Mouse (Mus musculus) erythroblast, embryonic 14.5 days (primary cell): ENCODE results near the gene Gm37240. TPM values are rescaled to one million over a fixed set of nuclear protein-coding genes. Genes with fewer than 3 reads are reported as not detected.

Experiments used
- H3K27me3 ChIP-seq: 2 replicates; pipeline ENCODE4 v1.6.1; 2012; ENCODE audit warnings: inconsistent platforms; ENCODE audit not compliant: control insufficient read depth
- H3K36me3 ChIP-seq: 2 replicates; pipeline ENCODE4 v1.6.1; 2012; ENCODE audit warnings: mild to moderate bottlenecking, inconsistent platforms; ENCODE audit not compliant: control insufficient read depth
- H3K4me1 ChIP-seq: 2 replicates; pipeline ENCODE4 v1.6.1; 2012; ENCODE audit warnings: inconsistent platforms; ENCODE audit not compliant: control insufficient read depth
- H3K4me3 ChIP-seq: replicated peaks from 2 replicates; pipeline ENCODE3; 2012; ENCODE audit warnings: moderate library complexity, mild to moderate bottlenecking, inconsistent platforms
- H3K9me3 ChIP-seq: 2 replicates; pipeline ENCODE4 v1.6.1; 2012; ENCODE audit warnings: low read length, inconsistent platforms, mixed read lengths; ENCODE audit not compliant: control insufficient read depth
- GATA1 ChIP-seq: IDR thresholded peaks from 2 replicates; pipeline ENCODE4 v1.6.1; 2012; ENCODE audit warnings: low read length, inconsistent platforms, mixed read lengths
- TAL1 ChIP-seq: IDR thresholded peaks from 3 replicates; pipeline ENCODE4 v1.6.1; 2012; ENCODE audit warnings: low read length, inconsistent platforms, mixed read lengths
- polyA plus RNA-seq: library from polyadenylated mRNA; stranded (reverse); fragments of >175 nt; gene quantifications from 2 replicates; pipeline ENCODE4 v1.2.3, GENCODE M21; 2012

The Gm37240 gene
- polyA plus RNA-seq, 1 experiment = not detected

DNA sequence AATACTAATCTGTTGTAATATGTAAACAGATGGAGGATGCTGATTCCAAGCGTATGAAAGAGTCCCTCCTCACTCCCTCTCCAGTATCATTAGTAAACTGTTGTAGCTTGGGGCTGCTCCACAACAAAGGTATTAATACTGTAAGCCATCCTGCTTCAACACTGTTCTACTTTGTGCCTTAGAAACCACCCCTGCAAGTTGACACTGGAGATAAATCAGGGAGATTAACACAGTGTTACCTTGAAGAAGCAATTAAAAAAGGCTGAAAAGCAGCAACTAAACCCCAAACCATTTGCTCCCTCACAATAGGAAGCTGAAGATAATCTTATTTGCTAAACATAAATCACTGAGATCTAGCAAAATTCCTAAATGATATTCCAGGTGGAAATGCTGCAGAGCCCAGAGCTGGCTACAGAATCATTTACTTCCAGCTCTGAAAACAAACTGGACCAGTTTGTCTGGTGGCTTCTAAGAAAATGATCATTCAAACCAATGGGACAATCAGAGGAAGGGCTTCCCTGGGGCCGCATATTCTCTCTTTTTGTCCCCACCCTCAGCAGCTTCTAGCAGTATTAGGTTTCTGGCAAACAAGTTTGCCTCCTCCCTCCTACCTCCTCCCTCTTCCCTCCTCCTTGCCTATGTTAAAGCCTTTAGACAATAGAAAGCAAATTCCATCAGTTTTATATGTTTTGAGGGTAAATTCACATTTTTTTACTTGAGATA, 45.7 kb downstream of the Gm37240 start:
- TF ChIP-seq TAL1 (no peak), GATA1 (no peak)
- Histone ChIP-seq H3K4me3 (no peak overlapping the region), H3K27me3 (no peaks in the 10 kb centered on the region), H3K9me3 (no peaks in the 10 kb centered on the region), H3K36me3 (no peaks in the 10 kb centered on the region), H3K4me1 (no peaks in the 10 kb centered on the region)

DNA sequence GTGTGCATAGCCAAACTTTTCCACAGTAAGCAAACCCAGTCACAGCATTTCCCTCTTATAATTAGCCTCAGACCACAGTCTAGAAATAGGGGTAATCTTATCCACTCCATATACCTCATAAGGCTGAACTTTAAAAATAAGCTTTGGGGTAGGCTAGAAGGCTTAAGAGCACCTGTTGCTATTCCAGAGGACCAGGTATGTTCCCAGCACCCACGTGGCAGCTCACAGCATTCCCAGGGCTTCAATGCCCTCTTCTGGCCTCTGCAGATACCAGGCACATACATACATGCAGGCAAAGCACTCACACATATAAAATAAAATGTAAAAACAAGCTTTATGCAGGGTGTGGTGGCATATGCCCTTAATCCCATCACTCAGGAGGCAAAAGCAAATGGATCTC, 53.7 kb downstream of the Gm37240 start:
- Histone ChIP-seq H3K9me3 (no peaks in the 10 kb centered on the region), H3K4me3 (no peak overlapping the region), H3K27me3 (no peaks in the 10 kb centered on the region), H3K4me1 (no peaks in the 10 kb centered on the region), H3K36me3 (no peaks in the 10 kb centered on the region)
- no peak for TF ChIP-seq TAL1

DNA sequence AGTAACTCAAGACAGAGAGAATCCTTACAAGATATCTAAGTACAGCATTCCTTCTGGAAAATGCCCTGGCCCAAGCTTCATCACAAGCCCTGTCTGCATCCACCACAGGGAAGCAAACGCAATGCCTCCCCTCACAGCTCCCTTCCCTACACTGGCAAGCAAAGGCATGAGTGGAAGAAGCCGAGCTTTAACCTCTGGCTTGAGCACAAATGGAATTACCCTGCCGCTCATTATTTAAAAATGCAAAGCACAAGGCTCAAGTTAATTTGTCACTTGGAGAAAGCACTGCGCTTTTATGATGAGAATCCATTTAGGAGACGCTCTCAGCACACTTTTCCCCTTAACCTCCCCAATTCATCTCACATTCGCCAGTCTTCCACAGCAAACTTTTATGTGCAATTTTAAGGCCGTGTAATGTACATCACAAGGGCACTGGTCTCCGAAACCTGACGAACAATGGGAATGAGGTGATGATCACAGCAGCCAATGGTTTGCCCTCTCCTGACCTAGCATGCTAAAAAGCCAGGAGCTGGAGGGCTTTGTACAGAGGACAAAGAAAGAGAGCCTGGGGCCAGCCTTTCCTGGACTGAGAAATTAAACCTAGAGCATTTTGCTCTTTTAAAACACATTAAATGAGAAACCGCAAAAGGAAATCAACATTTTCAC, 54.7 kb downstream of the Gm37240 start:
- H3K36me3 ChIP-seq = no peaks in the 10 kb centered on the region
- TF ChIP-seq TAL1 (no peak), GATA1 (no peak)
- no peaks in the 10 kb centered on the region for H3K4me1 ChIP-seq
- no peaks in the 10 kb centered on the region for H3K27me3 ChIP-seq
- no peaks in the 10 kb centered on the region for H3K9me3 ChIP-seq
- no peak overlapping the region for H3K4me3 ChIP-seq

DNA sequence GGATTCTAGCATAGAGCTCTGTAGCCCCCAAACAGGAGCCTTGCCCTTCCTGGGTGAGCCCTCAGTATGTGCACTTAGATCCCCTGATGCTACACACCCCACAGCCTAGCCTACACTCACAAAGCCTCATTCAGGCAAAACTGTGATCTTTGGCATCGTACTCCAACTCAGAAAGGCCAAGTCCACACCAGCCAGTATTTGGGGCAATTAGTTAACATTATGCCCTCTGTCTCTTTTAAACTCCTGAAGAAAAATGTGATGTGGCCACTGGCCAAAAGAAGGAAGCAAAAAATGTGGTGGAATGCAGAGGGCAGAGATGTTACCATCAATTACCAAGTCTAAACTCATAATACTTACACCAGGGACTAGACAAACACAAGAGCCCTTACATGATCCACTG, 55.5 kb downstream of the Gm37240 start:
- Histone ChIP-seq H3K27me3 (no peaks in the 10 kb centered on the region), H3K36me3 (no peaks in the 10 kb centered on the region), H3K4me1 (no peaks in the 10 kb centered on the region), H3K9me3 (no peaks in the 10 kb centered on the region), H3K4me3 (no peak overlapping the region)
- no peak for TF ChIP-seq TAL1
- no peak for TF ChIP-seq GATA1

DNA sequence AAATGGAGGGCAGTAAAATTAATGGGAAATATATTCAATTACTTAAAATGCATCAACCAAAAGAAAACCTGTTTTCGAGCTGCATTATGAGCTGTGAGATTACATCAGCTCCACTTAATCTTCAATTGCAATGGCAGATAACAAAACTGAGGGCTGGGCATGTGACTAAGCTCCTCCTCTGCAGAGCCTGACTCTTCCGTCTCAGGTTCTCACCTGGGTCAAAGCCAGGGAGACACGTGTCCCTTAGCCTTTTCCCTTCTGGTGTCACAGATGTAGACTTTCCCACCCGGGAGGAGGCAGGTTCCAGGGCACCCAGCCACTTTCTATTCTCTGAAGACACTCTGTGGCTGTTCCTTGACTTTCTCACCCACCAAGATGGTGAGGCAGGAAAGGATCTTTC, 58.3 kb downstream of the Gm37240 start:
- no peak for TF ChIP-seq GATA1
- TF ChIP-seq TAL1 = no peak
- H3K27me3 ChIP-seq = no peaks in the 10 kb centered on the region
- H3K9me3 ChIP-seq = no peaks in the 10 kb centered on the region
- H3K4me1 ChIP-seq = no peaks in the 10 kb centered on the region
- no peak overlapping the region for H3K4me3 ChIP-seq
- H3K36me3 ChIP-seq = no peaks in the 10 kb centered on the region

DNA sequence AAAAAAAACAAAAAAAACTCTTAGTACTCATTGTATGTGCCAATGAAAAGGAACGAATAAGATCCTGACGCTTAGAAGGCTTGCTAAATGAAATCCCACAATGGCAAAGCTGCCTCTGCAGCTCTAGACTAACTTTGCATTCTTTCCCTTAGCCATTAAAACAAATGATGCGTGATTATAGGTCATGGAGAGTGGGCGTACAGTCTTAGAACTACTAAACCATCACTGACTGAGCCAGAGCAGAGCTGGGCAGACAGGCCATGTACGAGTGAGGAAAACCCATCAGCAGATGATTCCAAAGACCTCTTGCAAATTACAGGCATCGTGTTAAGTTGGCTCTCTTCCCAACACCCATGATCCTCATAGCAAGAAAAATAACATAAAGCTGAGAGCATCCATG, 59.5 kb downstream of the Gm37240 start:
- TF ChIP-seq TAL1 = no peak
- TF ChIP-seq GATA1 = no peak
- no peaks in the 10 kb centered on the region for H3K9me3 ChIP-seq
- no peaks in the 10 kb centered on the region for H3K27me3 ChIP-seq
- no peak overlapping the region for H3K4me3 ChIP-seq
- H3K36me3 ChIP-seq = no peaks in the 10 kb centered on the region
- no peaks in the 10 kb centered on the region for H3K4me1 ChIP-seq

DNA sequence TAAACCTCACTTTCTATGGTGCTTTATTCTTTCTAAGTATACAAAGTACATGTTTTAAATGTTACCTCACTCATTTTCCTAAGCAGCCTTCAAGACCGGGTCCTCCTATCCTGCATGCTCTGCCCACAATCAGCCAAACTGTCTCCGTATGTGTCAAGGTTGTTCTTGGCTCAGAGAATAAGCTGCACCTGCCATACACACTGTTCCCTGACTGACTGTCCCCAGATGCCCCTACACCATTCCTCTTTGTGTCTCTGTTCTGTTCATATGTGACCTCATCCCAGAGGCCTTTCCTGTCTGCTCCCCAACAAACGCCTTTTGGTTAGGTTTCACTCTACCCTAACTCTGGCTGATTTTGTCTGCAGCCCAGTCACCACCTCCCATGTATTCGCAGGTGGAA, 60.0 kb downstream of the Gm37240 start:
- Histone ChIP-seq H3K9me3 (no peaks in the 10 kb centered on the region; the same call in 1 of the 2 replicates), H3K4me3 (no peak overlapping the region), H3K4me1 (no peaks in the 10 kb centered on the region), H3K36me3 (no peaks in the 10 kb centered on the region), H3K27me3 (no peaks in the 10 kb centered on the region)
- TF ChIP-seq TAL1 = no peak
- TF ChIP-seq GATA1 = no peak

DNA sequence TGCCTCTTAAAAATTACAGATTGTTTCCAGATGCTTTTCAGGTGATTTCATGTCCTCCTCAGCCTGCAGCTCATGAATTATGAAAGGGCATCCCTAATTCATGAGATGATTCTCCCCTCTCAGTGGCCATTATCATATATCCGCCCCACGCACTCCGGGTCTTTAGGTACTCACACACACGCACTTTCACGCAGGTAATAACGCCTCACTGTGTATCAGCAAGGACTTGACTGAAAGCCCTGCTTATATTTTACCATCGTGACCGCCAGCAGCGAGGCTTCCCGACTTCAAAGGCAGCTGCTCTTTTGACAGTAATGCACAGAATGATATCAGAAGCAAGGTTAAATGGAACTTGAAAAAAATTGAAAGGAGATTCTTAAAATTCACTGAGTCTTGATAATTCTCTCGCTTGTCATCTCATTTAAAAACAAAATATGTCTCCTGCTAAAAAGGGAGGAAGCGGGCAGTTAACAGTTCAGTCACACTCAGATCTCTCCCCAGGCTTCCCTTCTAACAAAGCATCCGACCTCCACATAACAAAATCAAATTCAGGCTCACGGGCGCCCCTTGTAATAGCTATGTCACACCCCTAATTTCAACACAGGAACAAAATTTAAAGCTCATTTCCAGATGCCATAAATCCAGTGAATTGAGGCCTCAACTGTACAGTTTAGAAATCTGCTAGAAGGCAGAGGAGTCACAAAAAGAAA, 66.3 kb downstream of the Gm37240 start:
- H3K27me3 ChIP-seq = no peaks in the 10 kb centered on the region
- no peak overlapping the region for H3K4me3 ChIP-seq
- no peaks in the 10 kb centered on the region for H3K4me1 ChIP-seq
- no peaks in the 10 kb centered on the region for H3K36me3 ChIP-seq
- TF ChIP-seq GATA1 (no peak), TAL1 (no peak)
- H3K9me3 ChIP-seq = no peaks in the 10 kb centered on the region; the same call in 1 of the 2 replicates

DNA sequence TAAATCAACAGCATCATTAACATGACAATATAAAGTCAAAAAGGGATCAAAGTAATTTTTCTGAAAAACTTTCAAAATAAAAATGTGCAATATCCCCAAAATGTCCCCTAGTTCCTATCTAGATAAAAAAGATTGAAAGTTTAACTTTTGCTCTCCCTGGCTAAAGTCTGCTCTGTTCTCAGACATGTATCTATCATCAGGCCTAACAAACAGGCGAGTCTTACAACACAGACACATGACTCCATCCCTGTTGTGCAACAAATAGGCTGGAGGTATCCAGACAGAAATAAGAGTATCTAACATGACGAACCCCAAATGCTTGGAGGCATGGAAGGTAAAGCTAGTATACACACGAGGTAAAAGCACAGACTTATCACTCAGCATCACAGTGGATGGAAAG, 68.0 kb downstream of the Gm37240 start:
- TF ChIP-seq TAL1 (no peak), GATA1 (no peak)
- no peaks in the 10 kb centered on the region; the same call in 1 of the 2 replicates for H3K9me3 ChIP-seq

More for the DNA sequence above, 68.0 kb downstream of the Gm37240 start:
- Histone ChIP-seq H3K4me1 (no peaks in the 10 kb centered on the region), H3K36me3 (no peaks in the 10 kb centered on the region), H3K4me3 (no peak overlapping the region), H3K27me3 (no peaks in the 10 kb centered on the region)
